Mouse (Mus musculus) hindbrain, embryonic 15.5 days (tissue): Measurements from ENCODE around the gene Gatd1. TPM values are rescaled to one million over a fixed set of nuclear protein-coding genes. Genes with fewer than 3 reads are reported as not detected.
A peak's percentile ranks its signal among the peaks of the same experiment; 100 is the strongest.

Experiments
- ATAC-seq: fragments of 200-750 bp; cut with Nextera tagmentation; 2 replicates; pipeline ENCODE4 v1.8.0; 2017; ENCODE audit warnings: low read depth, moderate number of reproducible peaks, moderate TSS enrichment; ENCODE audit not compliant: low FRiP score
- H3K27ac ChIP-seq: fragments of 300-500 bp; sonication (generic); replicated peaks from 2 replicates; pipeline ENCODE4 v1.5.1; 2015; ENCODE audit warnings: mild to moderate bottlenecking, inconsistent platforms
- H3K27me3 ChIP-seq: fragments of 300-500 bp; sonication (generic); 2 replicates; pipeline ENCODE4 v1.6.1; 2015; ENCODE audit warnings: control low read depth, inconsistent platforms
- H3K36me3 ChIP-seq: fragments of 300-500 bp; sonication (generic); 2 replicates; pipeline ENCODE4 v1.6.1; 2015; ENCODE audit warnings: control low read depth, inconsistent platforms
- H3K4me1 ChIP-seq: fragments of 300-500 bp; sonication (generic); replicated peaks from 2 replicates; pipeline ENCODE4 v1.6.1; 2015; ENCODE audit warnings: control low read depth, inconsistent platforms
- H3K4me2 ChIP-seq: fragments of 300-500 bp; sonication (generic); 2 replicates; pipeline ENCODE4 v1.6.1; 2015; ENCODE audit warnings: moderate library complexity, mild to moderate bottlenecking, inconsistent platforms
- H3K4me3 ChIP-seq: fragments of 300-500 bp; sonication (generic); 2 replicates; pipeline ENCODE4 v1.5.1; 2015; ENCODE audit warnings: mild to moderate bottlenecking, inconsistent platforms
- H3K9ac ChIP-seq: fragments of 300-500 bp; sonication (generic); 2 replicates; pipeline ENCODE4 v1.6.1; 2015; ENCODE audit warnings: inconsistent platforms
- H3K9me3 ChIP-seq: fragments of 300-500 bp; sonication (generic); 2 replicates; pipeline ENCODE4 v1.6.1; 2016; ENCODE audit warnings: control low read depth, inconsistent platforms
- WGBS: fragments of 180-500 bp; shearing (Covaris S2); methylation state at CpG from one replicate; pipeline ENCODE4 v1.1.7; 2015; 5-methylcytosine and 5-hydroxymethylcytosine counted together
- polyA plus RNA-seq: library from polyadenylated mRNA; unstranded; fragments of >200 nt; fragmentation: Nextera tagmentation; extraction: Ambion mirVana; gene quantifications from 2 replicates; pipeline ENCODE4 v1.2.1, GENCODE M21; 2015

The Gatd1 gene
- polyA plus RNA-seq, 1 experiment from 2014 or later = 53.3 TPM

DNA sequence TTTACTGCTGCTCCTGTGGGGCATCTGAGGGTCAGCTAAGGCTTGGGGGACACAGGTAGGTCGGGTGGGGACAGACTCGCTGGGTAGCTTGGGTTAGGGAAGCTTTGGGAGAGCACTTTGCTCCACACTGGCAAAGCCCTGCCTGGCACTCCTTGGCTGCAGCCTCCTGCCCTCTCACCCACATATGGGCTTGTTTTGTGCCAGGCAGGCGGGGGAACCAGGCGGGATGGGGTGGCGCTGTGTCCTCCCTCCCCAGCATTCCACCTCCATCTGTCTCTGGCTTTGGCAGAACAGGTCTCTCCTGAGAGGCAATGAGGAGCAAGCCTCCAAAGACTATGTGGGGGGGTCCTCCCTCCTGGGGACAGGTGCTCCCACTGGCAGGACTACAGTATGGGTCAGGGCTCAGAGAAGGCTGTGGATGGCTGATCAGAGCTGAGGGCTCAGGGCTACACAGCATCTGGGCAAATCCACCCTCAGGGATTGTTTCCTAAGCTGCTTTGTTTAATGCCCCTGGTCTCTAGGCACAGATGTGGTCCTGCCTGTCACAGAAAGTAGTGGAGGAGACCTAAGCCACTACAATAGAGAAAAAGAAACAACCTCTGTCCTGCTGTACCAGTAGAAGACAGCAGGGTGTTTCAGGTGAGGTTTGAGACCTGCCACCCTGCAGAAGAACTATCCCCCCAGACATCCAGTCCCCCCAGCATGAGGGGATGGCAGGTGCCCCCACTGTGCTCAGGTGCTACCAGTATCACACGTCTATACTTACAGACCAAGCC, 19.0 kb upstream of the Gatd1 start:
- ATAC-seq = no peak
- H3K4me2 ChIP-seq = peak overlapping the region; percentile 84
- H3K27me3 ChIP-seq = no peaks in the 10 kb centered on the region
- WGBS = 80% methylated on average over 6 of the region's 6 CpGs
- H3K36me3 ChIP-seq = peaks cover 30% of the 10 kb centered on the region
- H3K27ac ChIP-seq = no peak overlapping the region
- H3K4me1 ChIP-seq = peaks cover 78% of the 10 kb centered on the region
- peak overlapping the region; percentile 68; the same call in 1 of the 2 replicates for H3K9ac ChIP-seq
- peak overlapping the region; percentile 61; the same call in 1 of the 2 replicates for H3K4me3 ChIP-seq
- H3K9me3 ChIP-seq = no peaks in the 10 kb centered on the region

DNA sequence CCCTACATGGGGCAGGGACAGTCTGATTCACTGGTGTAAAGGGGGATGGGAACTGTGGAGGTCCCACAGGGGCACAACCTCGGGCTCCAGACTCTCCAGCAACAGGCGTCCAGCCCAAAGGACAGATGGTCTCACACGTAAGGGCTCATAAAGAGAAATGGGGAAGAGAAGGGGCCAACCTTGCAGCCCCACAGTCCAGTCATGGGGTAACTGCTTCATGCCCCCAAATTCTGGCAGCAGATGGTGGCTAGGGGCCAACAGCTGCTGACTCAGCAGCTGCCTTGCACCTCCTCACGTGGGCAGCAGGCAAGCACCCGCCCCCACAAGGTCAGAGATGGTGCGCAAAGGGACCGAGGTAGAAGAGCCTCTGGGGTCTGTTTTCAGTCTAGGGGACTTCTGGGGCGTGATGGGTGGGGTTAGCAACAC, 18.3 kb upstream of the Gatd1 start:
- Histone ChIP-seq H3K4me1 (peaks cover 74% of the 10 kb centered on the region), H3K27ac (no peak overlapping the region), H3K36me3 (peaks cover 36% of the 10 kb centered on the region), H3K9me3 (no peaks in the 10 kb centered on the region), H3K4me2 (no peak overlapping the region), H3K27me3 (no peaks in the 10 kb centered on the region), H3K4me3 (no peak overlapping the region), H3K9ac (no peak overlapping the region)
- ATAC-seq = no peak
- 83% methylated on average over 8 of the region's 8 CpGs for WGBS

GRCm38 (mm10) chr7:141431434-141432185, 17.7 kb upstream of the Gatd1 start:
- Histone ChIP-seq H3K27ac (no peak overlapping the region), H3K4me2 (no peak overlapping the region), H3K4me1 (peaks cover 69% of the 10 kb centered on the region), H3K36me3 (peaks cover 36% of the 10 kb centered on the region), H3K4me3 (no peak overlapping the region), H3K9me3 (no peaks in the 10 kb centered on the region), H3K9ac (no peak overlapping the region), H3K27me3 (no peaks in the 10 kb centered on the region)
- ATAC-seq = no peak
- 96% methylated on average over 19 of the region's 19 CpGs for WGBS

GRCm38 (mm10) chr7:141430585-141431240, 16.8 kb upstream of the Gatd1 start:
- no peak overlapping the region for H3K9ac ChIP-seq
- H3K4me3 ChIP-seq = no peak overlapping the region
- peaks cover 36% of the 10 kb centered on the region for H3K36me3 ChIP-seq
- H3K27me3 ChIP-seq = no peaks in the 10 kb centered on the region
- ATAC-seq = no peak
- H3K4me2 ChIP-seq = no peak overlapping the region
- no peaks in the 10 kb centered on the region for H3K9me3 ChIP-seq
- no peak overlapping the region for H3K27ac ChIP-seq
- peaks cover 60% of the 10 kb centered on the region for H3K4me1 ChIP-seq
- WGBS = 93% methylated on average over 9 of the region's 9 CpGs

DNA sequence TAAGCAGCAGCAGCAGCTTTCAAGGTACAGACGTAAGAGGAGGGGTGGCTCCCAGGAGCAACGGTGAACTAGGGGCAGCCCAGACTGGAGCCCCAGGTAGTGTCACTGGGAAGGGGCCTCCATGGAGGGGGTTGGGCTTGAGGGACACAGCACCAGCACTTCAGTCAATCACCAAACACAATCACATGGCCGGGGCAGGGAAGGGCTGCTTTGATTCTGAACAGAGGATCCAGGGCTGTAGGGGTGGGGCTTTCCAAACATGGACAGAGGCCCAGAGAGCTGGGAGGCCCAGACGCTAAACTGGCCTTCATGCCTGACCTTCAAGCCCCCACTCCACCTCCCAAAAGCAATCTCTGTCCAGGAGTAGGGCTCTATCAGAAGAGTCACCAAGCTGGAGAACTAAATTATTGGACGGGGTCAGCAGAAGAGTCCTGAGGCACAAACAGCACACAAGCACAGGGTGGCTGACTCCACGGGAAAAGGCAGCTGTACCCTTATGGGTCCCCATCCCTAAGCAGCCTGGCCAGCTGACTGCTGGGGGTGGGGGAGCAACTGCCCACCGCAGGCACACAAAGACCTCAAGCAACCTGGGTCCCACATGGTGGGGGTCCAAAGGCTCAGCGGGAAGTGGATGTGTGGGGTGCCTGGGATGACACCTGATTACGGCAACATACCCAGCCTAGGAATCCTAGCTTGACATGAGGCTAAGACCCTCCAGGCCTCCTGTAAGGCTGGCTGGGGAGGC, 16.1 kb upstream of the Gatd1 start:
- Histone ChIP-seq H3K9me3 (no peaks in the 10 kb centered on the region), H3K4me2 (peak overlapping the region; percentile 65), H3K36me3 (peaks cover 36% of the 10 kb centered on the region), H3K27ac (peak overlapping the region; percentile 82), H3K4me1 (peaks cover 53% of the 10 kb centered on the region), H3K27me3 (no peaks in the 10 kb centered on the region), H3K4me3 (peak overlapping the region; percentile 52), H3K9ac (no peak overlapping the region)
- 58% methylated on average over 9 of the region's 9 CpGs for WGBS
- peak; percentile 23; the same call in 1 of the 2 replicates for ATAC-seq

DNA sequence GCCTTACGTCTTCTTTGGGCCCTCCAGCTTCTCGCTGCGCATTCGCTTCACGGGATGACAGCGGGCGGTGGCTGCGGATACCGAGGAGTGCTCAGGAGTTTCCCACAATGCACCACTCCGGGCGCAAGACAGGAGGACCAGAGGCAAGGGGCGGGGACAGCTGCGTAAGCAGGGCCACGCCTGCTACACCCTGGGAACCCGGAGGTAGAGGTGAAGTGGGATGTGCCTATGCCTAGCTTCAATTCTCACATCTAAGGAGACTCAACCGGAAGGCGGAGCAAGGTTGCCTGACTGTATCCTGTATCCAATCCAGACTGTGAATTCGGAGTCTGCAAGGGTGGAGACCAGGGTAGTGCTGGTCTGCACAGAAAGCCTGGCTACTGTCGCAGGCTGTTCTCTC, 15.4 kb upstream of the Gatd1 start, which contains the start of gene Cend1:
Gene Cend1, minus strand, starts transcription at position 182 of the 400 bp plus-strand sequence.
- peak within 1 kb of the TSS; percentile 65 for H3K4me2 ChIP-seq
- H3K4me3 ChIP-seq = peak within 1 kb of the TSS; percentile 52
- ATAC-seq = peak; percentile 86
- H3K4me1 ChIP-seq = peaks cover 46% of the 10 kb centered on the region
- 2% methylated on average over 19 of the region's 19 CpGs for WGBS
- H3K27me3 ChIP-seq = no peaks in the 10 kb centered on the region
- H3K9ac ChIP-seq = peak within 1 kb of the TSS; percentile 66
- H3K36me3 ChIP-seq = peaks cover 36% of the 10 kb centered on the region
- H3K9me3 ChIP-seq = no peaks in the 10 kb centered on the region
- H3K27ac ChIP-seq = peak within 1 kb of the TSS; percentile 82

GRCm38 (mm10) chr7:141428701-141429100, 14.8 kb upstream of the Gatd1 start:
- peak overlapping the region; percentile 66 for H3K9ac ChIP-seq
- WGBS = 52% methylated on average over 5 of the region's 5 CpGs
- no peaks in the 10 kb centered on the region for H3K9me3 ChIP-seq
- ATAC-seq = no peak
- H3K4me3 ChIP-seq = peak overlapping the region; percentile 52
- peaks cover 36% of the 10 kb centered on the region for H3K36me3 ChIP-seq
- peaks cover 40% of the 10 kb centered on the region for H3K4me1 ChIP-seq
- peak overlapping the region; percentile 82 for H3K27ac ChIP-seq
- H3K27me3 ChIP-seq = no peaks in the 10 kb centered on the region
- H3K4me2 ChIP-seq = peak overlapping the region; percentile 65

DNA sequence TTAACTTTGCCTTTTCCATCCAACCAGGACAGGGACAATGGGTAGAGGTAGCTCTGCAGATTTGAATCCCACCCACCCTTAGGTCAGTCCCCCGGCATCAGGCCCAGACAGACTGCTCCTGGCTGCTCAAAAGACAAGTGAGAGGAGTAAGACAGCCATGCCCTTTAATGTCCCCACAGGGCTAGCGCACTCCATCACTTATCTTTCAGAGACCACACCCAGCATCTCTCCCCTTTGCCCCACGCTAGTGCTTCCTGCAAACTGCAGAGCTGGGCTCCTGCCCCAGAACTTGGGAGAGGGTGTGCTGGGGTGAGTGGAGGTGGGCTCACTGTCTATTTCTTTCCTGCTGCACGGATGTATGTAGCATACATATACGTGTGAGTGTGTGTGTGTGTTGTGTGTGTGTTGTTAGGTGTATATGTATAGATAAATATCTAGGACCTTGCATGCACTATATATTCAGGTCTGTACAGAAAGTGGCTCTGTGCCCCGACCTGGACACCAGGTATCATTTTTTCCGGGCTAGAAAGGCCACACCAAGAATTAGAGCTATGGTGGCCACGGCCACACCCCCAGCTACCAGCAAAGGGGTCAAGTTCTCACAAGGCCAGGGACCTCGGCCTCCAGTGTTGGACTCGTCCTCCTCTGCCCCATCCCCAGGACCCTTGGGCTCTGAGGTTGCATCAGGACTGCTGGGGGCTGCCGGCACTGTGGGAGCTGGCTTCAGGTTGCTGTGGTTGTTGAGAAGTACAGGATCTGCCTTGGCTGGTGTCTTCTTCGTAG, 13.2 kb upstream of the Gatd1 start:
- H3K4me3 ChIP-seq = no peak overlapping the region
- H3K36me3 ChIP-seq = peaks cover 26% of the 10 kb centered on the region
- no peak overlapping the region for H3K9ac ChIP-seq
- H3K27ac ChIP-seq = no peak overlapping the region
- no peak for ATAC-seq
- 90% methylated on average over 12 of the region's 12 CpGs for WGBS
- H3K4me2 ChIP-seq = no peak overlapping the region
- peaks cover 24% of the 10 kb centered on the region for H3K4me1 ChIP-seq
- no peaks in the 10 kb centered on the region for H3K27me3 ChIP-seq
- H3K9me3 ChIP-seq = no peaks in the 10 kb centered on the region

- H3K27me3 ChIP-seq = no peaks in the 10 kb centered on the region
- H3K4me2 ChIP-seq = no peak overlapping the region
- H3K9ac ChIP-seq = no peak overlapping the region
- peaks cover 9% of the 10 kb centered on the region for H3K4me1 ChIP-seq
- H3K4me3 ChIP-seq = no peak overlapping the region
- no peak for ATAC-seq
- WGBS = 75% methylated on average over 4 of the region's 4 CpGs
- H3K9me3 ChIP-seq = no peaks in the 10 kb centered on the region
- peaks cover 6% of the 10 kb centered on the region; the same call in 1 of the 2 replicates for H3K36me3 ChIP-seq
- H3K27ac ChIP-seq = no peak overlapping the region
Observed at GRCm38 (mm10) chr7:141423811-141424210, 9.9 kb upstream of the Gatd1 start.

GRCm38 (mm10) chr7:141420030-141420702, 6.2 kb upstream of the Gatd1 start:
- WGBS = 91% methylated on average over 9 of the region's 9 CpGs
- no peak for ATAC-seq
- Histone ChIP-seq H3K27ac (no peak overlapping the region), H3K9ac (no peak overlapping the region), H3K27me3 (no peaks in the 10 kb centered on the region), H3K4me2 (no peak overlapping the region), H3K4me3 (no peak overlapping the region), H3K4me1 (no peaks in the 10 kb centered on the region), H3K9me3 (no peaks in the 10 kb centered on the region), H3K36me3 (no peaks in the 10 kb centered on the region)
